Comparison of ENCODE assay signal across 29 mouse cellular contexts in genomic region chr10:69951426-69951825, GRCm38 (mm10).
"Had no signal": no experiment of that assay in that cellular context is flagged by ENCODE, and none has a peak within 500 bp of the region (broad histone marks: within the 10 kb centered on the region; RNA-seq: fewer than 3 reads in every experiment).

No protein-coding gene starts in this region.

- H3K9ac ChIP-seq: heart, embryonic 13.5 days; heart, embryonic 15.5 days; hindbrain, embryonic 12.5 days; hindbrain, embryonic 13.5 days; hindbrain, embryonic 14.5 days; hindbrain, embryonic 15.5 days; intestine, embryonic 15.5 days; kidney, embryonic 15.5 days had no signal

- H3K36me3 ChIP-seq: intestine, embryonic 15.5 days had no signal

- H3K4me3 ChIP-seq: heart, embryonic 13.5 days; heart, embryonic 15.5 days; hindbrain, embryonic 10.5 days; hindbrain, embryonic 12.5 days; hindbrain, embryonic 13.5 days; hindbrain, embryonic 15.5 days; intestine, embryonic 15.5 days; kidney, embryonic 15.5 days; layer of hippocampus, adult 2 months; left cerebral cortex, adult 2 months had no signal

- H3K4me1 ChIP-seq: heart, embryonic 15.5 days; hindbrain, embryonic 12.5 days; hindbrain, embryonic 15.5 days; intestine, embryonic 15.5 days; kidney, embryonic 15.5 days had no signal

- DNase-seq: heart, postnatal 10 days; heart, postnatal 14 days; heart, postnatal 36 days; heart, postnatal 4 days; kidney, adult 11 months; kidney, adult 18-20 months; kidney, adult 2 months; kidney, adult 8-10 months; kidney, adult 9 months; kidney, postnatal 10 days; kidney, postnatal 14 days; kidney, postnatal 25 days; kidney, postnatal 36 days; kidney, postnatal 4 days; layer of hippocampus, adult 9-11 months; layer of hippocampus, postnatal 36 days had no signal

- H3K9me3 ChIP-seq: heart, embryonic 13.5 days; heart, embryonic 15.5 days; hindbrain, embryonic 10.5 days; hindbrain, embryonic 12.5 days; hindbrain, embryonic 13.5 days; hindbrain, embryonic 15.5 days; intestine, embryonic 15.5 days; kidney, embryonic 15.5 days had no signal

- H3K27me3 ChIP-seq: heart, embryonic 13.5 days; heart, embryonic 15.5 days; hindbrain, embryonic 12.5 days; hindbrain, embryonic 13.5 days; hindbrain, embryonic 15.5 days; intestine, embryonic 15.5 days; kidney, embryonic 15.5 days had no signal

- H3K27ac ChIP-seq: heart, embryonic 13.5 days; heart, embryonic 15.5 days; hindbrain, embryonic 10.5 days; hindbrain, embryonic 12.5 days; hindbrain, embryonic 13.5 days; hindbrain, embryonic 14.5 days; hindbrain, embryonic 15.5 days; hindbrain, postnatal 0 days; intestine, embryonic 15.5 days; kidney, embryonic 15.5 days; kidney, postnatal 0 days; left cerebral cortex, adult 2 months had no signal
